Mouse (Mus musculus) embryonic fibroblast, embryonic 13.5 days (primary cell): ENCODE measurements around the gene Ryr2.

Source experiments
- CTCF ChIP-seq: IDR thresholded peaks from 2 replicates; pipeline ENCODE4 v1.5.1; 2011; ENCODE audit warnings: mild to moderate bottlenecking, control low read depth, low read length, moderate library complexity, borderline replicate concordance; ENCODE audit not compliant: insufficient read depth
- POLR2A ChIP-seq: IDR thresholded peaks from 2 replicates; pipeline ENCODE4 v1.6.1; 2011; ENCODE audit warnings: low read depth, mild to moderate bottlenecking, control low read depth, low read length, moderate library complexity

- TF ChIP-seq CTCF = no peak
- no peak for TF ChIP-seq POLR2A
Observed at GRCm38 (mm10) chr13:12146402-12146801, 39.7 kb upstream of the Ryr2 start.
